Mouse (Mus musculus): ENCODE data around the gene Gm40193.
"Not testable (repeated sequence)": the region's sequence is repeated elsewhere in the genome, so short reads cannot be mapped to it uniquely, and the experiment has no call there.

Gene Gm40193

DNA sequence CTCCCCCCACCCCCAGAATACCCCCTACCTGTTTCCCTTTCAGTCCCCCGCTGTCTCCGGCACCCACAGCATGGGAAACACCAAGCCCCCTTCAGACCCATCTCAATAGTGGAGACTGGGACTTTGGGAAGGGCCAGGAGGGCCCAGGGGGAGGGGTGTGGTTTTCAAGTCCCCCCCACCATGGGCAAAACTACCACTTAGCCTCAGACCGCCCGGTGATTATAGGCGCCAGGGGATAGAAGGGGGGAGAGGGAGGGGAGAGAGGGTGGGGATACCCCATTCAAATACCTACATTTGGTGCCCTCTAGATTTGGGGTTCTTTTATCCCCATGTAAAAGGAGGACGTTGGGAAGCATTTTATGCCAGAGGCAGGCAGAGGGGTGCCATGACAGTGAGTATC, at the start of gene Gm40193:
Gene Gm40193 (minus strand): TSS at position 101 of the 400 bp plus-strand sequence.
- no peak for DNase-seq (ENCODE audit: low spot score)

DNA sequence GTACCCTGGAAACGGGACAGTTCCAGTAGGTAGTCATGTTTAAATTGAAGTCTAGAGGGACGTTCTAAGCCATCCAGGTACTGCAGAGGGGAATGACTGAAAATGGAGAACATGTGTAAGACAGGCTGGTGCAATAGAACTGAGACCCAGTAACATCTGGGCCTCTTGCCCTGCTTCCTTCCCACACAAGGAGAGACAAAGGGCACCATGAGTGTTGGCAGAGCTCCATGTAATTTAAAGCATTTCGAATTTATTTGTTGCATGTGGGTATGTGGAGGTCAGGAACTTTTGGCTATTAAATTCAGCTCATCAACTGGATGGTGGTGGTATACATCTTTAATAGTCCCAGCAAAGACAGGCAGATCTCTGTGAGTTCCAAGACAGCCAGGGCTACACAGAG, 49.5 kb upstream of the Gm40193 start:
- DNase-seq (ENCODE audit: low spot score) = no peak

DNA sequence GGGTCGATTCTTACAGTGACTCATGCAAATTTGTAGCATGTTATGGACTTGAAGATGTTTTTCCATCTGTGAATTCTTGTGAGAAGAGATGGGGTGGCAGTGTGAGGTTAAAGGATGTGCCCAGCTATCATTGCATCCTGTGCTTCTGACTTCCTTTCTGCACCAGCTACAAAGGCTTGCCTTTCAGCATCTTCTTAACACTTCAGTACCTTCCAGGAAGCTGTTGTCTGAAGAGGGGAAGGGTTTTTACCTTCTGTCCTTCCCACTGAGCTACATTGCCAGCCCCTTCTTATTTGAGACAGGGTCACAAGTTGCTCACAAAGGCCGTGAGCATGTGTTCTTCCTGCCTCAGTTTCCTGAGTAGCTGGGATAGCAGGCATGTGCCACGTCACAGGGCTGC, 48.2 kb upstream of the Gm40193 start:
- no peak for DNase-seq (ENCODE audit: low spot score)

DNA sequence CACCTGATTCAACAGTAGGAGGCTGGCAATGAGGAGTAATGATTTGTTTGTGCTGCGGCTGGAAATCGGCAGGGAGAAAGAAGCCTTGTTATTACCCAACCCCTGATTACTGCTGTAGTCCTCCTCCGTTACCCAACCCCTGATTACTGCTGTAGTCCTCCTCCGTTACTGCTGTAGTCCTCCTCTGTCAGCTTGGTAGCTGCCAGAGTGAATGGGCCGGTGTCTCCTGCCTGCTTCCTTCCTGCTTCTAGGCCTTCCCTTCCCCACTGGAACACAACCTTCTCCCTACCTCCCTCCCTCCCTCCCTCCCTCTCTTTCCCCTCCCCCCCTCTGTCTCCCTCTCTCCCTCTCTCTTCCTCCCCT, 47.6 kb upstream of the Gm40193 start:
- no peak for DNase-seq (ENCODE audit: low spot score)

DNA sequence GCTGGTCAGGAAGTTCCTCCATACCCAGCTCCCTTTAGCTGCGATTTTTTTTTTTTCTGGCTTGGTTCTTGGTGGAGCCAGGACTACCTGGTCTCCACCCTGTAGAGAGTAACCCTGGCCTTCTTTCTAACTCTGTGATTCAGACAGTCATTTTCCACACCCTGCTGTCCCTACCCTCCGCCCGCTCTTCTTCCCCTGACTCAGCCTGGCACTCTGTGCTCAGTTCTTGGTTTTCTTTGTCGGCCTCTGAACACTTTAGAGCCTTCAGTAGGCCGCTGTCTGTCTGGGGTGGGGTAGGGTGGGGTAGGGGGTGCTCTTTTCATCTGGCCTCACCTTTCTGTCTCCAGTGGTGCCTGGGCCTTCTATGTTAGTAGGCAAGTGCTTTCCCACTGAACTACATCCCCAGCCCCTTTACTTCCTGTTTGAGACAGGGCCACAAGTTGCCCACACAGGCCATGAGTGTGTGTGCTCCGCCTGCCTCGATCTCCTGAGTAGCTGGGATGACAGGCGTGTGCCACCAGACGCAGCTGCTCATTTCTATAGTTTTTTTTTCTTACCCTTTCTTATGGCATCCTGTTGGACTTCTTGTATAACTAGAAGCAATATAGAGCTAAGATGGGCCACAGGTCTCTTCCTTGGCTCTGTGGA, 47.1 kb upstream of the Gm40193 start:
- DNase-seq (ENCODE audit: low spot score) = no peak

DNA sequence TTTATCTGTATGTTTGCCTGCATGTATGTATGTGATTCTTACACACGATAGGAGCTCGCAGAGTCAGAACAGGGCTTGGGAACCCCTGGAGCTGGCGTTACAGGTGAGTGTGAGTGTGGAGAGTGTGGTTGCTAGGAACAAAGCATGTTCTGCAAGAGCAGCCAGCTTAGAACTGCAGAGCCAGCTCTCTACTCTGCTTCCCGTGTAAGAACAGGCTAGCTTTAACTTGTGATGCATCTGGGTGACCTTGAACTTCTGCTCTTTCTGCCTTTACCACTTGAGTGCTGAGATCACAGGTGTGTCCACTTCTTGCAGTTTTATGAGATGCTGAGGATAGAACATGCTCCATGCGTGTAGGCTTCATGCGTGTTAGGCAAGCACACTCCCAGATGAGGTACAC, 46.2 kb upstream of the Gm40193 start:
- no peak for DNase-seq (ENCODE audit: low spot score)

DNA sequence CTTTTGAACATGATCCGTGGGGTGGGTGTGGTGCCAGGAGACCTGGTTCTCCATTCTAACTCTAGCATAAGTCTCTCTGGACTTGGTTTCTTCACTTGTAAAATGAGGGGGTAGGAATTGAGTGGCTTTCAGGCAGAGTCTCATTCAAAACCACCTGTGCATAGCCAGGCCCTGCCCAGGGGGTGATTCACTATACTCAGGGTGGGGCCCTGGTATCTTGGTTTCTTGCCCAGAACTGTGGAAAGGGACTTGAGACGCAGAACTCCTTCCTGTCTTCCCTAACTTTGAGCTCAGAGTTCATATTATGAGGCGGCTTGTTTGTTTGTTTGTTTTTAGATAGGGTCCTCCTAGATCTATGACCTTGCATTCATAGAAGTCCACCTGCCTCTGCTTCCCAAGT, 44.5 kb upstream of the Gm40193 start:
- DNase-seq (ENCODE audit: low spot score) = no peak

DNA sequence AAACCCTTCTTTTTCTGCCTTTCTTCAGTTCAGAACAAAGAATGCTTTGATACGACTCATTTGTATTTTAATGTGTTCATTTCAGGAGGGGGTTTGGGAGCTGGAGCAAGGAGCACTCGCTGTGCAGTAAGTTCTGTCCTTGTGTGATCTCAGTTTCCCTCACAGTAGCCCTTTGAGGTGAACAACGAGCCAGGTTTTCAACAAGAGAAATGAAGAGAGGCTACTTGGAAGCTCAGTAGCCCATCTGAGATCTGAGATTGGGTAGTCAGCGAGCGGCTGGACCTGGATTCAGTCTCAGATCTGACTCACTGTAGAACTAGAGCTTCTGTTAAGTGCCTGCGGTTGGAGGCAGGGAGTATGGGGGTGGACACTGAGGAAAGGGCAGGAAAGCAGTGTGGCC, 41.1 kb upstream of the Gm40193 start:
- DNase-seq (ENCODE audit: low spot score) = no peak

DNA sequence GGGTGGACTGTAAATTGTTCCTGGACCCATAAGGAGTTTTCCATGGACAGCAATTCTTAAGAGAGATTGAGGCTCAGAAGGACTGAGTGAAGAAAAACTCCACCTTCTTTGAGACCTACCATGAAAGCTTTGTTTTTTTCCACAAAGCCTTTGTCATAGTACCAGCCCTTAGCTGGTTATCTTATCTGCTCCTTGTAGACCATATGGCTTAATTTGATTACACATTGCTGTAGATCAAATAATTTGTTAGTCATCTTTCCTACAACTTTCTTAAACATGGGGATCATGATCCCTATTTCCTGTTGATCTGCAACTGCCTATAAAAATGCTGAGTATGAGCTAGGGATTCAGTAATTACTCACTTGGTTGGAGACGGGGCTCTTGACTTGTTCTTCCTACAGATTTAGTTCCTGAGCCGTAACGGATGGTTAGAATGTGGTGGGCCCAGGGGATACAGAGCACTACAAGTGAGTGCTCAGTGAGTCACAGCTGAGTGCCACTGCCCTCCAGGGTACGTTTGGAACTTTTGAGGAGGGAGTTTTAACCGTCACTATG, 39.7 kb upstream of the Gm40193 start:
- DNase-seq (ENCODE audit: low spot score) = no peak

DNA sequence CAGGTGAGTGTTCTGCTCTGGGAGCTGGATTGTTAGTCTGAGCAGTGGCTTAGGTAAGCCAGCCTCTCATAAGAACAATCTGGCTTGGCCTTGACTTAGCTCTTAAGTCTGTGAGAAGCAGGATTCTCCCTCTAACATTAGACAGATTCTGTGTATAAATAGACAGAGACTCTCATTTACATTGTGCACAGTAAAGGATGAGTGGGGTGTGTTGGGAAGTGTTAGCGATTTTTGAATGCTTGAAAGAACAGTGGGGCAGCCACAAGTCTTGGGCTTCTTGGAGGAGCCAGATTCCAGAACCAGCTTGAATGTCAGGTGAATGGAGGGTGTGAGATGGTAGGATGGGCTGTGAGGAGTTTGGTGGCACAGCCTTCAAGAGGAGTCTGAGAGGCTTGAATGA, 38.9 kb upstream of the Gm40193 start:
- no peak for DNase-seq (ENCODE audit: low spot score)

DNA sequence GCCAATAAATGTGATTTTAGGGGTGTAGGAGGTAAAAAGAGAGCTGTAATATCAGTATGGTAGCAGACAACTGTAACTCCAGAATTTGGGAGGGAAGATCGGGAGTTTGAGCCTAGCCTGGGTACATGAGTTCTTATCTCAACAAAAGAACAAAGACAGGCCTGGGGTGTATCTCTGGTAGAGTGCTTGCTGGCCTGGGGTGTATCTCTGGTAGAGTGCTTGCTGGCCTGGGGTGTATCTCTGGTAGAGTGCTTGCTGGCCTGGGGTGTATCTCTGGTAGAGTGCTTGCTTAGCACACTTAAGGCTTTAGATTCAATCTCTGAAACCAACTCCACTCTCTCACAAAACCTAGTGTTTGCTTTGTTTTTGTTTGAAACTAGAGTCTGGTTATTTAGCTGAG, 37.9 kb upstream of the Gm40193 start:
- not testable (repeated sequence) for DNase-seq (ENCODE audit: low spot score)

DNA sequence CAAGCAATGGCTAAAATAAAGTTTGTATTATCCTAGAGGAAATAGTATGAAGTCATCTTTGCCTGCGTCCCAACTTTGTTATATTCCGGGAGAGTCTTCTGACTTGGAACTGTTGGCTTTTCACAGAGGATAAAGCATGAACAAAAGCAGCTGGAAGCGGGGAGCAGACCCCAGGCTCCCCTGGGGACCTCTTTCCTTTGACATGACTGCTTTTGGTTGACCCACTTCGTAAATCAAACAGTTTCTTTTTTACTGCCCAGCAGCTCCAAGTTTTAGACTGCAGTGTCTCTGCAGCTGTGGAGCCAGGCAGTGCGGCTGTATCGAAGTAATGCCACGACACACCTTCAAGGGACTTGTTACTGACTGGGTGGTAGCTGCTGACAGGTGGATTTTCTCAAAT, 33.8 kb upstream of the Gm40193 start:
- DNase-seq (ENCODE audit: low spot score) = no peak

DNA sequence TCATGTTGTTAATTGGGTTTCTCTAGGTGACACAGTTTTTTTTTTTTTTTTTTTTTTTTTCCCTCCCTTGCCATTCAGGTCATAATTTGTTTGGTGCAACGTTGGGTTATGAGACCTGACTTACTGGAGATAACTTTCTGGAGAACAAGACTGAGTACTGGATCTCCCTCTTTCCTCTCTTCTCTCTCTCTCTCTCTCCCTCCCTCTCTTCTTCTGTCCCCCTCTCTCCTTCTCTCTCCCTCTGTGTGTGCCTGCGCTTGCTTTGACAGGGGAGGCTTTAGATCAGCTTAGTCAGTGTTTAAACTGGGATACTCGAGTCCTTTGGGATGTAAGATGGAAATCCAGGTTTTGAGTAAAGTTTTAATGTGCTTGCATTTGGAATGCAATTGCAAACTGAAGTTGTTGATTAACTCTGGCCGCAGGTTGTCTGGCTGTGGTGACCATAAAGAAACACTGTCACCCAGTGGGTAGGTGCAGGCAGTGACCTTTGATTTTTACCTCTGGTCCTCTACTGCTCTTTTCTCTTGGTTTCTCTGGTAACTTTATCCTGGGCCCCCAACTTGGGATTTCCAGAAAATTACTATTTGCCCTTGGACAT, 31.6 kb upstream of the Gm40193 start:
- no peak for DNase-seq (ENCODE audit: low spot score)

DNA sequence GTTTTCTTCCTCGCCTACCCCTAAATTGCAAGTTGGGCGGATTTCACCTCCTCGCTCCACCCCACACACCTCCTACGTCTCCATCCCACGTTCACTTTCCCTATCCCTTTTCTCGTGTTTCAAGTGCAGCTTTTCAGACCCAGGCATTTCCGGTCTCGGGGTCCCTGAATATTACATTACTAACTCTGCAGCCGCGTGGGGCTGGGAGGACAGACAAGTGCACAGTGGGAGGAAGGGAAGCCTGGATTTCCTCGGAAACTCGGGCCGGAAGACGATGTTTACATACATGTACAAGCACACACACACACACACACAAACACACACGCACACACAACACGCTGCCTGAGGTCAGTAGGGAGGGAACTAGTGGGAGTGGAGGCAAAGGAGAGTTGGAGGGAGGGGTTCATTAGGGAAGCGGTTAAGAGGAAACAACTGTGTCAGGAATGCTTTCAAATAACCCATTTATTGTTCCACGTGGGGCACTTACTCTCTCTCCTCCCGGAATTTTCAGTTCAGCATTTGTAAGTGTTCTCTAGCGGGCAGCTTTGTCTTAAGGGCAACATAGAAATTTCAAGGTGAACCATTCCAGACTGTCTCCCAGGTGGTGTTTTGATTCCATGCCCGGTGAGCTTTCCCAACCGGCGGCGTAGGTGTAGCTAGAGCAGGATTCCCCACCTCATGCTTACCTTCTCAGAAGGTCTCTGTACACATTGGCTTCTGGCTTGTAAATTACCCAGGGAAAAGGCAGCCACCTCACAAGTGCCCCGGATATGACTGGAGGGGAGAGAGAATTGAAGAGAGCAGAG, 30.9 kb upstream of the Gm40193 start:
- DNase-seq (ENCODE audit: low spot score) = peak; percentile 49

DNA sequence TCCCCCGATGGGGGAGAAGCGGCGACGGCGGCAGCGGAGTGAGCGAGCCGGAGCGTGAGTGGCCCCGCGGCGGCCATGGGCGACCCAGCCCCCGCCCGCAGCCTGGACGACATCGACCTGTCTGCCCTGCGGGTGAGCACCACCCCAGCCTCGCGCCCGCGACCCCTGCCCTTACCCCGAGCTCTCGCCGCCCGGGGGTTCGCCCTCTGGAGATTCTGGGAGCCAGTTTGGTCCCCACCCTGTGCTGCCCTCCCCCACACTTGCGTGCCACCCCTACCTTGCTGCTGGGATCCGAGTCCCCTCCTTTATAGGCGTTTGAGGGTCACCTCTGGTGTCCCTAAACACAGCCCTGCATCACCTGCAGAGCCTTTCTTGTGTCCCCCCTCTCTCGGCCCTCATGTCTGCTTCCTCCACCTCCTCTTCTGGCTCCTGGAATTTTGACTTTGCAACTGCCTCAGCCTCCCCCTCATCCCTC, 30.3 kb upstream of the Gm40193 start:
- no peak for DNase-seq (ENCODE audit: low spot score)

DNA sequence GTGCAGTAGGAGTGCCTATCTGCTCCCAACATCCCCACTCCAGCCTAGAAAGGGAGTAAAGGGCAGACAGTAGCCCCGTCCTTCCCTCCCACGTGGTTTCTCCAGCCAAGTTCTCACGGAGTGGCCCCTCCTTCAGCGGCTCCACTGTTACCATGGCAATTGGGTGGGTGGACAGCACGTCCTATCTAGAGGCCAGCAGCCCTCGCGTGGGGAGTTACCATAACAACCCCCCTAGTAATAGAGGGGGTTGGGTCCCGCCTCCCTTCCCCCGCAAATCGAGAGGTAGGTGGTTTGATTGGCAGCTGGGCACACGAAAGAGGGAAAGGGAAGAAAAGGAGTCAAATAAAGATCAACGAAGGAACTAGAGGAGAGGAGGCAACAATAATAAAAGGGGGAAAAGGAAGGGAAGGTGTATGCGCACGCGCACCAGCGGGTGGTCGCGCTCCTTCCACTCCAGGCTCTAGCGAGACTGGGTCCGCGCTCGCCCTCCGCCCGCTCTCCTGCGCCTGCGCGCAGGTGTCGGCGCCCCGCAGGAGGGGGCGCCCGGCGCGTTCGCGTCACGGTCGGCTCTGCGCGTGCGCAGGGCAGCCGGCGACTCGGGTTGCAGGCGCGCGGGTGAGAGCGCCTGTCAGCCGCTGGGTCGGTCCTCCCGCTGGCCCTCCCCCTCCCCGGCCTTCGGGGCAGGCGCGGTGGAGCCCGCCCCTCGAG, 29.7 kb upstream of the Gm40193 start, which contains the start of gene Mink1:
Gene Mink1 (plus strand): TSS at position 595 of the 708 bp plus-strand sequence.
- peak; percentile 91 for DNase-seq (ENCODE audit: low spot score)

DNA sequence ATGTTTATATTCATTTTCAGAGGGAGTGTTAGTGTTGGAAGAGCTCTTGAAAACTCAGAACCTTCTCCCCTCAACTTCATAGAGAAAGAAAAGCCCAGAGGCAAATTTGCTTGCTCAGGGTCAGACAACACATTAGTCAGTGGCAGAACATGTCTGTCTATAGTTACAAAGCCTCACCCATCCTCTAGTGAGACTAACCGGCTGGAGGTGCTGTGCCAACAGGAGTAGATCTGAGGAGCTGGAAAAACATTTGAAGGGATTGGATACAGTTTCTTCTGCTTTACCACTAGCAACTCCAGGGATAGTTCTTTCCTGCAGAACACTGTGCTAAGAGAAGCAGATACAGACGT, 29.2 kb upstream of the Gm40193 start:
- DNase-seq (ENCODE audit: low spot score) = no peak

DNA sequence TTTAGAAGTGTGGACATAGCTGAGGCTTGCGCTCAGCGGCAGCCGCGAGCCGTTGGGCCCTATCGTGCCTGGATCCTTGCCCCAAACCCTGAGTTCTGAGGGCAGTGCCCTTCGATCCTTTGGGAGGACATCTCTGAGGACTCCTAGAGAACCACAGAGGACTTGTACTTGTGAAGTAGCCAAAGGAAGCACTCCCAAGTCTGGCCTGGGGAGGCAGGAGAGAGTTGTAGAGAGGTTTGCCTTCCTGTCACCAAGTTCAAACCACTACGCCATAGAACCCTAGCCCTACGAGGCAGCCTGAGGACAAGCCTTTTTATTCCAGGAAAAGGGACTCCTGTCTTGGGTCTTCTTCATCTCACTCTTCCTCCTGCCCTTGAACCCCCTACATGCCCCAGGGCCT, 24.8 kb upstream of the Gm40193 start:
- DNase-seq (ENCODE audit: low spot score) = no peak

DNA sequence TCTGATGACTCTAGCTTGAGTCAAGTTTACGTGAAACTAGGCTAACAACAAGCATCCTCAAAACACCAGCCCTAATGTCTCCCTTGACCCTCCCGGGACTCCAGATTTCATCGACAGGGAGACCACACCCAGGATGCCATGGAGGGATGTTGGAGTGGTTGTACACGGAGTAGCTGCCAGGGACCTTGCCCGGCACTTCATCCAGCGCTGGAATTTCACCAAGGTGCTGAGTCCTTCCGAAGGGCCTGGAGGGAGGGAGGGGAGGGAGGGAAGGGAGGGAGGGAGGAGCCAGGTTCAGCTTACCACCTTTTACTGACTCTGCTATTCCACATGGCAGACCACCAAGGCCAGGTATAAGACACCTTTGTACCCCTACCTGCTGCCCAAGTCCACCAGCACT, 21.2 kb upstream of the Gm40193 start:
- no peak for DNase-seq (ENCODE audit: low spot score)

DNA sequence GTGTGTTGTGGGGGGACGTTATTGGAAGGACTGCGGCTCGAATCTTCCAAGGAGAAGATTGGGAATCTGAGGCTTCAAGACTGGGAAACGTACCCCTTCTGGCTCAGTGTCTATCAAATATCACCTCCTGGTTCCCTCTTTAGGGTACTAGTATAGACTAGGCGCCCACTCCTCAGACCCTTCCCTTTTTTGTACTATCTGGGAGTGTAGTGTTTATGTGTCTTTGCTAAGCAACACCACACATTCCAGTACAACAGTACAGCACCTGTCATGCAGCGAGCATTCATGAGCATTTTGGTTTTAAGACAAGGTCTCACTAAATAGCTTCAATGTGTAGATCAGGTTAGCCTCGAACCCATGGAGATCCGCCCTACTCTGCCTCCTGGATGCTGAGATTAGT, 18.8 kb upstream of the Gm40193 start:
- no peak for DNase-seq (ENCODE audit: low spot score)

DNA sequence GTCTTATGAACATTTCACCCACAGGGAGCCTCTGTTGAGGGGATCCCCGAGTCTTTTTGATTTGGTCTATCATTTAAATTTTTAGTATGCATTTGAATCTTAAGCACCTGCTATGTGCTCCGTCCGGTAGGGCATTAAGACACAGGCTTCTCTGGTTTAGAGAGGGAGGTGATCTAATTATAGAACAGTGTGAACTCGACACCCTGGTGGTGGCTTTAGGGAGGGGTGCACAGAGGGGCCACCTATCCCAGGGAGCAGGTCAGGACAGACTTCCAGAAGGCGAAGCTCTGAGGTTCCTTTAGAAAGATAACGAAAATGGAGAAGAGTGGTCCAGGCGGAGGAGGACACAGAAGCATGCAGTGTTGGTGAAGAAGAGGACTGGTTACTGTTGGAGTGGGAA, 11.8 kb upstream of the Gm40193 start:
- no peak for DNase-seq (ENCODE audit: low spot score)

DNA sequence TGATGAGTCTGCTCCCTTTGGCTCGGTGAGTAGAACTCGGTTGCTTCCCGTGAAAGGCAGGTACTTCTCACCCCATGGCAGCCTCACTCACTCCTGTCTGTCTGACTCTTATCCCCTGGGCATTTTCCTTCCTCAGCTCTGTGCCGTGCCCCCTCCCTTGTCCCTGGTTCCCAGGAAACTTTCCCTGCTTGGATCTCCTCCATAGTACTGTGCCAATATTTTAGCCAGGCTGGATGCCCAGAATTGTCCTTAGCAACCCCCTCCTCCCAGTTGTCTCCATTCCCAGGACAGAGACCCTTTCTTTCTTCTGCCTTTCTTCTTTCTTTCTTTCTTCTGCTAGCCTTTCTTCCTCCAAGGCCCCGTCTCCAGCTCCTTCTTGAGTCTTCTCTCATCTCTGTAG, 8.7 kb upstream of the Gm40193 start:
- no peak for DNase-seq (ENCODE audit: low spot score)
